Mouse (Mus musculus) monocyte, adult 5-6 weeks (primary cell): ENCODE measurements around the gene Denr. TPM values are rescaled to one million over a fixed set of nuclear protein-coding genes. Genes with fewer than 3 reads are reported as not detected.

ENCODE experiments used
- ATAC-seq: fragments of 153-309, 156-312 bp; replicated peaks from 2 replicates; pipeline ENCODE4 v1.8.0; 2017; ENCODE audit warnings: mild to moderate bottlenecking; ENCODE audit not compliant: low TSS enrichment, insufficient number of reproducible peaks, severe bottlenecking, poor library complexity, low FRiP score
- total RNA-seq: library from RNA; stranded (forward); fragments of 200-1000, 200-491, 200-594 nt; gene quantifications from 3 replicates; pipeline ENCODE4 v1.2.3, GENCODE M21; 2017

Denr gene
- 29.5 to 40.2 TPM (median 34.4 TPM) in 3 replicates for total RNA-seq

DNA sequence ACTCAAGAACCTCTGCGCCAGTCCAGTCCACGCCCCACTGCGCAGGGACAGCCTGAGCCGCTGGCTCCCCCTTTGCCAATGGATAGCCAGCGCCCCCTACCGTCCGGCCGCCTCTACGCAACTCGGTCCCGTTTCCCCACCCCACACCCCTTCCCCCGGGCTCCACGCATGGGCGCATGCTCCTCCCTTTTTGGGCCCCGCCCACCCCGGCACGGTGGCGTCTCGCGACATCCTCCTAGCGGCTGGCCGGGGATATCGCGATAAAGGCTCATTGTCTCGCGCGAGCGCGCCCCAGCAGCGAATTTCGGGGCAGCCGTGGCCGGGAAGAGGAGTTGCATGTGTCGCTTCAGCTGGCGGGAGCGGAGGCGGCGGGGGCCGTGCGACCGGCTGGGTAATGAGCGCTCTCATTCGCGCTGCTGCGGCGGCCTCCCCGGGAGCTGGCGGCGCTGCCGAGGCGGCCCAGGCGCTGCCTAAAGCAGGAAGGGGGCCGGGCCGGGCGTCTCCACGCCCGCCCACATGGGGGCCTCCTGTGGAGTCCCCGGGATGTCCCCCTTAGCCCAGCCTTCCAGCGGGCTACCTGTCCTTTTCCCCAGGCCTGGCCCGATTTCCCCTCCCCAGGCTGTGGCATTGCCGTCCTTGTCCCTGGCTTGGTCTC lies at the start of gene Denr:
TSS of gene Denr (plus strand) at position 200 of the 655 bp plus-strand sequence.
- peak; percentile 91 for ATAC-seq

DNA sequence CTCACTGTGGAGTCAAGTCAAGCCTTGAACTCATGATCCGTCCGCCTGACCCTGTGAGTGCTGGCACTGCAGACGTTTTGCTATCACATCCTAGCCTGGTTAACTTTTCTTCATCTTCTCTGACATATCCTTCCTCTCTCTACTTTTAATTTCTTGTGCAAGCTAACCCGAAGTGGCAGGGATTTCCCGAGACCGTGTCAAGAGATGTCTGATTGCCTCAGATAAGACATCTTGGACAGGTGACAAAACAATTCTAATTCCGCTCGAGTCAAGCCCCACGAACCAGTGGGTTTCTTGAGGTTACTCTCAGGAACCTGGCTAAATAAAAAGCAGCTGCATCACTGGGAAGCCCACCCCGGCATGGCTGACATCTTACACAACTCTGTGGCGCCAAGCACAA lies 48.2 kb upstream of the Denr start:
- ATAC-seq: no peak

DNA sequence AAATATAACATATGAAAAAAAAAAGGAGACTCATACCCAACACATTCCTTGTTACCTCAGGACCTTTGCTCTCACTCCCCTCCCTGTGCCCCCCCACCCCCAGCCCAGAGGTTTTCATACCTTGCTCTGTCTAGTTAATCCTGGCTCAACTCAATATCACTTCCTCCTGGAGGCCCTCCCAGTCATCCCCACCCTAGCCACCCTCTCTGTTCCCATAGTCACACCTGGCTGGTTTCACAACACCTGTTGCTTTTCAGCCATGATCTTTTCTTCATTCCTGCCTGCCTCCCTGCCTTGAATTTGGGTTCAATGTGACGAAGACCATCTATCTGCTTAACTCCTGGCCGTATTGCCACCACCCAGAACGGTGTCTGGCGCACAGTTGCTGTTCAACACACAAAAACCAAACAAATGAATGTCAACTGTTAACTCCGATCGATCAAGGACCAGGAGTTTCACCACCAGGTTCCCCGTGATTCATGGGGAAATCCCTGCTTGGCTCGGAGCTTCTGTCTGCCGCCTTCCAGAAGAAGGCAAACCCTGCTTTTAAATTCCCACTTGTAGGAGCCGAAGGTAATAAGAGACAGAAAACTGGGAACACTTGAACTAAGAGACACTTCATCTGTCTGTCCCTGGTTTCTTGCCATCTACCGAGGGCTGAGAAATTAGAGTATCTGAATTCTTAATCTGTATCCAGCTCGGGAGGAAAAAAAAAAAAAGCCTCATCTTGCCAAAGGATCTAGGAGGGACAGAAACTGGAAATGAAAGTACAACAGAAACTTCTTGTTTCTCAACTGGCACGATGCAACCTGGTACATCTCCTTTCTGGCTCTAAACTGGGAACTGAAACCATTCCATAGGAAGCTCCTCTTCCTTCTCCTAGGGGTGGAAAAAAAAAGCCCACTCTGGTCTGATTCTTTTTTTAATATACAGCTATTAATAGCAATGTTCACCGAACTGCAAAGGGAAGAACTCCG lies 44.3 kb upstream of the Denr start:
- ATAC-seq: peak; percentile 64

GRCm38 (mm10) chr5:123863934-123864333 lies 43.0 kb upstream of the Denr start:
- ATAC-seq: no peak

DNA sequence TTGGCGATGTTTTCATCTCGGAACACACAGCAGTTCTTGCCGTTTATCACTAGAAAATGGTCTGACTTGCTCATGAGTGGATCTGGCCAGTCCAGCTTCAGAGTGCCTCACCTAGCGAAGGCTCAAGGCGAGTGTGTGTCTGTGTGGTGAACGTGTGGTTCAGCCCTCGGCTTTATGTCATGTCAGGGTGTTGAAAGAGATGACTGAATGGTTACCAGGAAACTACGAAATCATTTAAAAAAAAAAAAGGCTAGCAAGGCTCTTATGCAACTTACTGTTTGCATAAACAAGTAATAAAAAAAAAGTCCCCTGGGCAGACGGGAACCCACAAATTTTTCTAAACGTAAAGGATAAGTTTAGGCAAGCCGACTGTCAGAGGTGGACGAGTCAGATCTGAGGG lies 41.6 kb upstream of the Denr start, which contains the start of gene Hcar2:
TSS of gene Hcar2 (minus strand) at position 135 of the 400 bp plus-strand sequence.
- ATAC-seq: peak; percentile 92

- no peak for ATAC-seq
These were observed 40.5 kb upstream of the Denr start for GRCm38 (mm10) chr5:123866457-123866856.

DNA sequence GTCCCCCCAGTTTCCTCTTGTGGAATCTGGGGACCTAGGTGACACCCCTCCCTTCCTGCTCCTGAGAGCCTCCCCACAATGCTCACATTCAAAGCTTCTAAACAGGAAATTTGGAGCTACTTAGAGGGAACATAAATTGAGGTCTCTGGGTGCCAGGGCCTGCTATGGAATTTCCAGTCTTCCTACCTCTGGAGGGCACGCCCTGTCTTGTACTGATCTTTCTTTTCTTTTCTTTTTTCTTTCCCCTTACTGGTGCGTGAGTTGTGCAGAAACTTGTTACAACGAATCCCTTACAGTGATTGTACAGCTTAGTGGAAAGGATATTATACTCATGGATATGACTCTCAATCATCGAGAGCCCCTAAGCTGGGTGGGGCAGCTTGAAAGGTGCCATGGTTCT lies 37.4 kb upstream of the Denr start:
- ATAC-seq: no peak

GRCm38 (mm10) chr5:123874177-123874576 lies 32.8 kb upstream of the Denr start:
- no peak for ATAC-seq

DNA sequence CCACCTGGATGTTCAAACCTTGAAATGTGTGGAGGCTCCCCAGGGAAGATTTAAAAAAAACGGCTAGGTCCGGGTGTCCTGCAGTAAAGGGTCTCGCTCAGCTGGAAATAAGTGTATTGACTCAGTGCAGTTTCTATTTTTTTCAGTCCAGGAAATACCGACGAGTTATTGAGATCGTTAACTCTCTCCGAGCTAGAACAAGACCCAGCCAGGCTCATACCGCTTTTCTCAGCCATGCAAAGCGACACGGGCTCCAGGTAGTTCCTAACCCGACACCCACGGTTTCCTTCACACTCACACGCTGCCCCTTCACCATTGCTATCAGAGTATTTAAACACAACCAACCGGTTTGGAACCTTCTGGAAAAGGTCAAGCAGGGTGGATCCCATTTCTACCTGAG lies 28.9 kb upstream of the Denr start:
- ATAC-seq: no peak

DNA sequence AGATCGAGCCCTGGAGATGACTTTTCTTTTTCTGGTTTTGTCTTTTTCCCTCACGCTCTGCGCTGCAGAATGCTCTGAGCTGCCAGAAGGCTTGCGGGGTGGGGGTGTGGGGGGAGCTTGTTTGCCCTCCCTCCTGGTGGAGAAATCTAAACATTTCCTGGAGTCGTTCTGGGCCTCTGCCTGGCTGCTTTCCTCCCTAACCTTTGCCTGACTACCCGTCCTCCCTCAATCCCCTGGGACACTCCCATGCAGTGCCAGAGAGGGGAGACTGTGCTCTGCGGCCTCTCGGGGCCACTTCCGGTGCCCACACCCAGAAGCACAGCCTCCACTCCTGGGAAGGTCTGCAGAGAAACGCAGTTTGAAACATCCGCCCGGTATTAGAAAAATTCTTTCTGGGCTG lies 27.0 kb upstream of the Denr start, which contains the start of gene Hcar1:
TSS of gene Hcar1 (minus strand) at position 93 of the 400 bp plus-strand sequence.
- ATAC-seq: no peak

DNA sequence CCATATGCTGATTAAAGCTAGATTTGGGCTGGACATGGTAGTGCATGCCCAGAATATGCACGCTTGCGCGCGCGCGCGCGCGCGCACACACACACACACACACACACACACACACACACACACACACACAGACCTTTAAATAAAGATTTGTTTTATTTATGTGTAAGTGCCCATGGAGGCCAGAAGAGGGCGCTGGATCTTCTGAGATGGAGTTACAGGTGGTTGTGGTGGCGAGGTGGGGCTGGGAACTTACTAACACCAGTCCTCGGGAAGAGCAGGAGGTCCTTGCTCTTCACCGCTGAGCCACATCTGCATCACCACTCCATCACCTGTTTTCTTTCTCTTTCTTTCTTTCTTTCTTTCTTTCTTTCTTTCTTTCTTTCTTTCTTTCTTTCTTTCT lies 26.2 kb upstream of the Denr start:
- no peak for ATAC-seq

DNA sequence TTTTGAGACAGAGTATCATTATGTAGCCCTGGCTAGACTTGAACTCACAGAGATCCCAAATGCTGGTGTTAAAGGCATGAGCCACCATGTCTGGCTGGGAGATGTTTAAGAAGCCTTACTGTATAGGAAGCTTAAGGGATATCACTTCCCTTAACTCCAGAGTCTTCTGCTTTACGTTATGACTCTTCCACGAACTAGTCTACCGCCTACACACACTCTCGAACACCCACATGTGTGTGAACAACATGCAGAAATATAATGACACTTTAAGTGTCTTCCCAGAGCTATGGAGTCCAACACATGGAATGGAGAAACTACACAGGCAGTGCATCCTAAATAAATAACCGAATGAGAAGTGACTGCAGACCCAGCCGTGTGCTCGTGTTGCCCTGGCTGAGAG lies 23.1 kb upstream of the Denr start:
- no peak for ATAC-seq

- peak; percentile 69 for ATAC-seq
These were observed 22.6 kb upstream of the Denr start for GRCm38 (mm10) chr5:123884332-123884731.

DNA sequence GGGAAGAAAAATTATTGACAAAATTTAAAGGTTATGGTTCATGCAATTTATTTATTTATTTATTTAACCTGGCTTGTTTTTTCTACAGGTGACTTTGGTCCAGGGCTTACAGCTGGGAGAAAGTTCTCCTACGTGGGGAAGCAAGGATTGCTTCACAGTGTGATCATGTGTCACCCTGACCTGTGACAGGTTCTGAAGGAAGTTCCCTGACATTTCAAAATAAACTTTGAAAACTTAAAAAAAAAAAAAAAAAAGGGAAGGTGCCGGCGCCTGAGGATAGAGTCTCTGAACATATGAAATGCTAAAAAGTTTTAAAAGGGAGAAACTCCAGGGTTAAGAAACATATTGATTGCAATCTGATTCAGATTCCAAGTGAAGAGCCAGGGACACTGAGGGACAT lies 20.6 kb upstream of the Denr start:
- ATAC-seq: no peak

DNA sequence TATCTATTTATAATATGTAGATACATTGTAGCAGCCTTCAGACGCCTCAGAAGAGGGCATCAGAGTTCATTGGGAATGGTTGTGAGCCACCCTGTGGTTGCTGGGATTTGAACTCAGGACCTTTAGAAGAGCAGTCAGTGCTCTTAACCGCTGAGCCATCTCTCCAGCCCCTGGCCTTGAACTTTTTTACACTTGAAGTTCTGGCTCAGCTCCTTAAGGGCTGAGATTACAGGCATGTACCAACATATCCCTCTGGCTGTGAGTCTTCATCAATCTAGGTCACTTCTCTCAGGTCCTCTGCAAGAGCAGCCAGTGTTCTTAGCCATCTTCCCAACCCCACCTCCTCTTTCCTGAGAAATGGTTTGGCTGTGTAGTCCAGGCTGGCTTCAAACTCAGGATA lies 16.7 kb upstream of the Denr start:
- no peak for ATAC-seq

DNA sequence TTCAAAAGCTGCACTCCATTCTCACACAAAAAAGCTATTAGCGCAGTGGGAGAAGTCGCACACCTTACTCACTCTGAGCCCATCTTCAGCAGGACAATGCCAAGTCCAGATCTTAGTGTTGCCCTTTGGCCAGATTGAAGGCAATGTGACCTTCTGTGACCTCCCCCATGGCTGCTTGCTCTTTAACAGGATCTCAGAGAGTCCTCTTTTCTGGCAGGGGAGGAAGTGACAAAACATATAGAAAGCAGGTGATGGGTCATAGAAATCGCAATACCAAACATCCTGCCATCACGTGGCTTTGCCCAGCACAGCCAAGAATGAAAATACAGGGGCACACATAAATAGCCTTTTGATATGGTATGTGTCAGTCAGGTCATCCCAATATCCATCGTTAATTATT lies 16.0 kb upstream of the Denr start:
- ATAC-seq: peak; percentile 72

GRCm38 (mm10) chr5:123891669-123892068 lies 15.3 kb upstream of the Denr start:
- peak; percentile 77 for ATAC-seq

DNA sequence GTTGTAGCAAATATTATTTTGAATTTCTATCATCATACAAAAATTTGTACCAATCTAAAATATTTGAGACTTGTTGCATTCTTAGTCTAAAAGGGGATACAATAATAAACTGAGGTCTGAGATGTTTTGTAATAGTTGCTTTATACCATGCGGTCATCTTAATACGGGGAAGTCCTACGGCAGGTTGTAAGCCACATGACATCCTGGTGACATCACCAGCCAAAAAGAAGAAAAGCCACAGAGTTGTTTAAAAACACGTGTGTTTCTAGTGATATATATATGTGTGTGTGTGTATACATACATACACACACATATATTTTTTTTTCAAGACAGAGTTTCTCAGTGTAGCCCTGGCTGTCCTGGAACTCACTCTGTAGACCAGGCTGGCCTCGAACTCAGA lies 13.5 kb upstream of the Denr start:
- ATAC-seq: 0 out of 2 replicates have a peak, but pooled peaks have one; percentile 34

DNA sequence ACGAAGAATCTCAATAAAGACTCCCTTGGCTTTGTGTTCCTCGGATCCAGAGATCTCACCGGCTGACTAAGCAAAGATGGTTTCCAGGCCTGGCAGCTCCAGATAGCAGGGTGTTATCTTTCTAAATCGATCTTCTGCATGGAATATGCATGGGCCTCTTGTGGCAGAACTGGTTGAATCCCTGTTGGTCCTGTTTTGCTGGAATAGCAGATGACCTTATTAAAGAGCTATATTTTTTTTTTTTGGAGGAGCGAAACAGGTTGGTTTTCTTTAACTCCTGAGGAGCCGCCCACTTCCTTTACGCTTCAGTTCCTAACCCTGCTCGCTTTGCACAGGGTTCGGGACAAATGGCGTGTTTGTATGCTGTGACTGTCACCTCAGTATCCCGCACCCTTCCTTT lies 10.6 kb upstream of the Denr start:
- no peak for ATAC-seq

DNA sequence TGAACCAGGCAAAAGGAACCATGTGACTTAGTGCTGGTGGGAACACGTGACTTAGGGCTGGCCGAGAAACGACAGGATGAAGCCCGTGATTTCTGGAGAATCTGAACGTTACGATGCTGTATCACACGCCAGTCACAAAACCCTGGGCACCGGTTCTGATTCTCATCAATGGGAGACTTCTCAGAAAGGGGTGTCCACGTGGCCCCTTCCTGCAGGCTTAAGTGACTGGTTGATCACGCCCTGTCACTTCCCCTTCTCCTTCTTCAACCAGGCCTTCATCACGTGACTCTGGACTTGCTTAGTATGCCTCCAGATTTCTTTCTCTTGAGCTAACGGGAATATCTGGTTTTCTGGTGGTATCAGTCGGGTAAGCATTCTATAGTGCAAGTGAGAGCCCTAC lies 9.6 kb upstream of the Denr start:
- ATAC-seq: peak; percentile 92
